Mouse (Mus musculus): ENCODE measurements around the gene Fryl. TPM values are rescaled to one million over a fixed set of nuclear protein-coding genes. Genes with fewer than 3 reads are reported as not detected.

Gene Fryl
- polyA plus RNA-seq, 2 experiments = 26.1 to 26.7 TPM

- peaks cover 20% of the 10 kb centered on the region; the same call in 1 of the 2 replicates for H3K36me3 ChIP-seq (ENCODE audit: control insufficient read depth, insufficient read depth, low read length)
- H3K27me3 ChIP-seq (ENCODE audit: control insufficient read depth, insufficient read depth, low read length) = no peaks in the 10 kb centered on the region
- ATAC-seq (ENCODE audit: low FRiP score, low read depth) (no peak), DNase-seq (ENCODE audit: low spot score) (no peak)
- H3K4me2 ChIP-seq (replicated peaks; ENCODE audit: low read depth, low read length, severe bottlenecking) = no peak overlapping the region
- 93% methylated on average over 29 of the region's 29 CpGs for WGBS
- TF ChIP-seq POLR2A (IDR thresholded peaks at IDR 0.05; ENCODE audit: borderline replicate concordance, extremely low read depth, insufficient read depth, insufficient read length) = no peak
- no peak overlapping the region for H3K27ac ChIP-seq (replicated peaks; ENCODE audit: low read depth, low read length)
- no peaks in the 10 kb centered on the region for H3K4me1 ChIP-seq (ENCODE audit: control insufficient read depth, insufficient read depth, low read length)
- H3K9me3 ChIP-seq (ENCODE audit: control insufficient read depth, low read length) = no peaks in the 10 kb centered on the region
- H3K4me3 ChIP-seq (replicated peaks; ENCODE audit: low read length) = no peak overlapping the region
- H3K9ac ChIP-seq (ENCODE audit: low read depth, low read length, severe bottlenecking) = no peak overlapping the region
These were observed 123.2 kb downstream of the Fryl start for GRCm38 (mm10) chr5:73132998-73133832.

DNA sequence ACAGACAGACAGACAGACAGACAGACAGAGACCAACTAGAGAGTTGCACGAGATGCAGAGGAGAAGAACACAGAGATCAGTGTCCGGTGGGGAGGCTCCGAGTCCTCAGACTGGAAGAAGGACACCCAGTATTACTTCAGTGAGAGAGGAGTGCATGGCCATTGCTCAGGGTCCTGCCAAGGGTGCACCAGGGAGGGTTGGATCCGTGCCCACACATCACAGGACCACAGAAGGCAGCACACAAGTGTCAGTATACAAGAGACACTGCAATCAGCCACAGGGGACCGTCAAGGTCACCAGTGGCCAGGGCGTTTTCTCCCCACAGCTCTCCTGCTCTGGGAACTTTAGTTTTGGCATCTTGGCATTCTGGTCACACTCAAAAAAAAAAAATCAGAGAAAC lies 125.4 kb downstream of the Fryl start:
- Histone ChIP-seq H3K4me1 (ENCODE audit: control insufficient read depth, insufficient read depth, low read length) (no peaks in the 10 kb centered on the region), H3K36me3 (ENCODE audit: control insufficient read depth, insufficient read depth, low read length) (peaks cover 22% of the 10 kb centered on the region; the same call in 1 of the 2 replicates), H3K4me3 (replicated peaks; ENCODE audit: low read length) (no peak overlapping the region), H3K9ac (ENCODE audit: low read depth, low read length, severe bottlenecking) (no peak overlapping the region), H3K9me3 (ENCODE audit: control insufficient read depth, low read length) (no peaks in the 10 kb centered on the region), H3K27me3 (ENCODE audit: control insufficient read depth, insufficient read depth, low read length) (no peaks in the 10 kb centered on the region), H3K4me2 (replicated peaks; ENCODE audit: low read depth, low read length, severe bottlenecking) (no peak overlapping the region), H3K27ac (replicated peaks; ENCODE audit: low read depth, low read length) (no peak overlapping the region)
- WGBS = 88% methylated on average over 6 of the region's 6 CpGs
- DNase-seq (ENCODE audit: low spot score) = no peak
- no peak for ATAC-seq (ENCODE audit: low FRiP score, low read depth)
- no peak for TF ChIP-seq POLR2A (IDR thresholded peaks at IDR 0.05; ENCODE audit: borderline replicate concordance, extremely low read depth, insufficient read depth, insufficient read length)

DNA sequence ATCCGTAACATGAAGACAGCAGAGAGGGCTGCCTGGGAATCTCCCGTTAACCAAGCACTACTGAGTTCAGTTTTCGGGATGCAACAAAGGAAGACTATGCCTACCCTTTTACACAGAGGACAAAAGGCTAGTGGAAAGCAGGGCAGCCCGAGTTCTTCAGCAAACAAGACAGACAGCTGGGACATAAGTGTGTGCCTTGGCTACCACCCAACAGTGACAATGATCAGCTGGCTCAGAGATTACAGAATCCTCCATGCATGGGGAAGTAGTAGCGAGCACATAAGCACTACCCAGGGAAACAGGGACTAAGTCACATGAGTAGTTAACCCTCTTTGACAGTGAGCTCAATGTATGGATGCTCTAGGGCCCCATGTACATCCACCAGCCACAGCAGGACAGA lies 126.5 kb downstream of the Fryl start:
- TF ChIP-seq POLR2A (IDR thresholded peaks at IDR 0.05; ENCODE audit: borderline replicate concordance, extremely low read depth, insufficient read depth, insufficient read length) = no peak
- WGBS = 89% methylated on average over 5 of the region's 5 CpGs
- Histone ChIP-seq H3K36me3 (ENCODE audit: control insufficient read depth, insufficient read depth, low read length) (peaks cover 22% of the 10 kb centered on the region; the same call in 1 of the 2 replicates), H3K9me3 (ENCODE audit: control insufficient read depth, low read length) (no peaks in the 10 kb centered on the region), H3K9ac (ENCODE audit: low read depth, low read length, severe bottlenecking) (no peak overlapping the region), H3K27ac (replicated peaks; ENCODE audit: low read depth, low read length) (no peak overlapping the region), H3K4me2 (replicated peaks; ENCODE audit: low read depth, low read length, severe bottlenecking) (no peak overlapping the region), H3K4me3 (replicated peaks; ENCODE audit: low read length) (no peak overlapping the region), H3K4me1 (ENCODE audit: control insufficient read depth, insufficient read depth, low read length) (no peaks in the 10 kb centered on the region), H3K27me3 (ENCODE audit: control insufficient read depth, insufficient read depth, low read length) (no peaks in the 10 kb centered on the region)
- DNase-seq (ENCODE audit: low spot score) (peak; percentile 15), ATAC-seq (ENCODE audit: low FRiP score, low read depth) (no peak)

- peaks cover 26% of the 10 kb centered on the region for H3K36me3 ChIP-seq (ENCODE audit: control insufficient read depth, insufficient read depth, low read length)
- no peak overlapping the region for H3K4me2 ChIP-seq (replicated peaks; ENCODE audit: low read depth, low read length, severe bottlenecking)
- no peaks in the 10 kb centered on the region for H3K4me1 ChIP-seq (ENCODE audit: control insufficient read depth, insufficient read depth, low read length)
- DNase-seq (ENCODE audit: low spot score) (no peak), ATAC-seq (ENCODE audit: low FRiP score, low read depth) (no peak)
- H3K27ac ChIP-seq (replicated peaks; ENCODE audit: low read depth, low read length) = no peak overlapping the region
- TF ChIP-seq POLR2A (IDR thresholded peaks at IDR 0.05; ENCODE audit: borderline replicate concordance, extremely low read depth, insufficient read depth, insufficient read length) = no peak
- H3K4me3 ChIP-seq (replicated peaks; ENCODE audit: low read length) = no peak overlapping the region
- WGBS = 81% methylated on average over 13 of the region's 13 CpGs
- no peaks in the 10 kb centered on the region for H3K27me3 ChIP-seq (ENCODE audit: control insufficient read depth, insufficient read depth, low read length)
- no peak overlapping the region for H3K9ac ChIP-seq (ENCODE audit: low read depth, low read length, severe bottlenecking)
- no peaks in the 10 kb centered on the region for H3K9me3 ChIP-seq (ENCODE audit: control insufficient read depth, low read length)
These were observed 136.3 kb downstream of the Fryl start for GRCm38 (mm10) chr5:73119969-73120725.

DNA sequence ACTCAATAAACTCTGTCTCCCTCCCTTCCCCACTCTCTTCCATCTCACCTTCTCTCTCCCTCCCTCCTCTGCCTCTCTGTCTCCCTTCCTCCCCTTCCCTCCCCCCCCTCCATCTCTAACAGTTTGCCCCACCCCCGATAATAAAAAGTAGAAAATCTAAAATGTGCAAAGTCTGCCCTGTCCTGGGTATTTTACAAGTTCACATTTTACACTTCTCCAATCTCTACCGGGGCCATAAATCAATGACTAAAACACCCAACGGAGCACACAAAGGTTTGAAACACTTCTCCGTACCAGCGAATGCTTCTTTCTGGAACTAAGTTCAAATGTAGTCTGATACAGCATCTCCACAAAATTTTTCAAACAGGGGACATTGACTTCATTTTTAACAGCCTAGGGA lies 136.9 kb downstream of the Fryl start:
- no peak for TF ChIP-seq POLR2A (IDR thresholded peaks at IDR 0.05; ENCODE audit: borderline replicate concordance, extremely low read depth, insufficient read depth, insufficient read length)

More for the DNA sequence above, 136.9 kb downstream of the Fryl start:
- Histone ChIP-seq H3K9me3 (ENCODE audit: control insufficient read depth, low read length) (no peaks in the 10 kb centered on the region), H3K4me2 (replicated peaks; ENCODE audit: low read depth, low read length, severe bottlenecking) (no peak overlapping the region), H3K27ac (replicated peaks; ENCODE audit: low read depth, low read length) (no peak overlapping the region), H3K4me1 (ENCODE audit: control insufficient read depth, insufficient read depth, low read length) (no peaks in the 10 kb centered on the region), H3K4me3 (replicated peaks; ENCODE audit: low read length) (no peak overlapping the region), H3K9ac (ENCODE audit: low read depth, low read length, severe bottlenecking) (no peak overlapping the region), H3K36me3 (ENCODE audit: control insufficient read depth, insufficient read depth, low read length) (peaks cover 29% of the 10 kb centered on the region), H3K27me3 (ENCODE audit: control insufficient read depth, insufficient read depth, low read length) (no peaks in the 10 kb centered on the region)
- WGBS = 39% methylated on average over 5 of the region's 5 CpGs
- no peak for ATAC-seq (ENCODE audit: low FRiP score, low read depth)
- no peak for DNase-seq (ENCODE audit: low spot score)

Measured in limb, embryonic 14.5 days (tissue).